Mouse (Mus musculus) heart, adult 2 months (tissue): ENCODE data around the gene Pim1. TPM values are rescaled to one million over a fixed set of nuclear protein-coding genes. Genes with fewer than 3 reads are reported as not detected.
A peak's percentile ranks its signal among the peaks of the same experiment; 100 is the strongest.

ENCODE experiments used
- DNase-seq, 2 experiments: peaks; one replicate each; pipeline ENCODE4 v3.0.0; 2021
- H3K27ac ChIP-seq: fragments of 200-600 bp; 2 replicates; pipeline ENCODE4 v1.8.1; 2022
- H3K27me3 ChIP-seq: fragments of 200-500 bp; 2 replicates; pipeline ENCODE4 v1.6.1; 2012; ENCODE audit warnings: mild to moderate bottlenecking, low read length, inconsistent platforms, mixed read lengths; ENCODE audit not compliant: control insufficient read depth, insufficient read depth
- H3K36me3 ChIP-seq: fragments of 200-500 bp; 2 replicates; pipeline ENCODE4 v1.6.1; 2012; ENCODE audit warnings: low read length, inconsistent platforms; ENCODE audit not compliant: control insufficient read depth, insufficient read depth
- H3K4me1 ChIP-seq: fragments of 200-500 bp; 2 replicates; pipeline ENCODE4 v1.6.1; 2011; ENCODE audit warnings: low read length; ENCODE audit not compliant: control insufficient read depth, insufficient read depth
- H3K4me3 ChIP-seq: fragments of 200-600 bp; 2 replicates; pipeline ENCODE4 v1.8.1; 2022
- H3K79me2 ChIP-seq: fragments of 200-500 bp; replicated peaks from 2 replicates; pipeline ENCODE4 v1.6.1; 2012; ENCODE audit warnings: mild to moderate bottlenecking, inconsistent platforms, low read length, moderate library complexity, mixed read lengths; ENCODE audit not compliant: control insufficient read depth, insufficient read depth
- H3K9ac ChIP-seq: fragments of 200-500 bp; 2 replicates; pipeline ENCODE4 v1.6.1; 2012; ENCODE audit warnings: low read depth, mild to moderate bottlenecking, control low read depth, inconsistent platforms, low read length, mixed read lengths
- CTCF ChIP-seq: fragments of 200-600 bp; IDR thresholded peaks from 2 replicates; pipeline ENCODE4 v1.8.1; 2022; ENCODE audit warnings: antibody characterized with exemption, mild to moderate bottlenecking, moderate library complexity
- EP300 ChIP-seq: fragments of 200-500 bp; IDR thresholded peaks from 2 replicates; pipeline ENCODE4 v1.6.1; 2011; ENCODE audit warnings: low read depth, low read length, control low read depth; ENCODE audit not compliant: insufficient read depth
- POLR2A ChIP-seq: fragments of 200-500 bp; IDR thresholded peaks from 2 replicates; pipeline ENCODE4 v1.6.1; 2011; ENCODE audit warnings: mild to moderate bottlenecking, low read depth, low read length, control low read depth; ENCODE audit not compliant: insufficient read depth
- WGBS: fragments of 180-500 bp; shearing (Covaris S2); methylation state at CpG from one replicate; pipeline ENCODE4 v1.1.7; 2018; 5-methylcytosine and 5-hydroxymethylcytosine counted together
- intact Hi-C: fragments of 180-260 bp; cut with DNase I; formaldehyde crosslinking; loops from one replicate; pipeline ENCODE4 v1.15.1; 2025
- long read RNA-seq: library from polyadenylated mRNA; stranded (forward); transcript quantifications from one replicate; pipeline ENCODE4 v2.0.0, GENCODE M21; 2021
- polyA plus RNA-seq: library from polyadenylated mRNA; depleted of rRNA; stranded (reverse); fragments of >200 nt; gene quantifications from 2 replicates; pipeline ENCODE4 v1.2.3, GENCODE M21; 2012; rRNA removed
- total RNA-seq, 2 experiments: library from RNA; stranded (reverse); gene quantifications; 2 replicates each; pipeline ENCODE4 v1.2.3; 2021

The Pim1 gene
- 10 to 100 TPM; 17.2 to 20.5 TPM for total RNA-seq
- 24.6 and 27.9 TPM in 2 replicates for polyA plus RNA-seq
- long read RNA-seq, transcript Pim1-201 (6 exons, 2,698 nt) = major isoform, 11 of 13 reads
- long read RNA-seq, partial matches to known transcripts = 0 of 13 reads
- long read RNA-seq, other reads (novel, unspliced or antisense) = 1 of 13 reads

- intact Hi-C loops = loop anchor here (1.0 to 5.0 kb wide), 2 partner anchors 26 to 224 kb away; partner anchors contain the start of gene BC004004
- under 1% methylated on average over 82 of the region's 99 CpGs for WGBS
- H3K27me3 ChIP-seq = no peaks in the 10 kb centered on the region
- H3K27ac ChIP-seq = peak within 1 kb of the TSS; percentile 96
- peaks cover 8% of the 10 kb centered on the region; the same call in 1 of the 2 replicates for H3K79me2 ChIP-seq
- DNase-seq = no peak
- peaks cover 14% of the 10 kb centered on the region for H3K36me3 ChIP-seq
- H3K4me3 ChIP-seq = peak within 1 kb of the TSS; percentile 99
- peak; percentile 88 for TF ChIP-seq POLR2A
- 0 out of 2 replicates have a peak, but pooled peaks have one; percentile 10 for TF ChIP-seq EP300
- peak; percentile 46 for TF ChIP-seq CTCF
- H3K9ac ChIP-seq = peak within 1 kb of the TSS; percentile 99
- H3K4me1 ChIP-seq = peaks cover 6% of the 10 kb centered on the region
Measured at GRCm38 (mm10) chr17:29490713-29491581, at the start of gene Pim1. Gene Pim1, plus strand, starts transcription at chr17:29490753.

- DNase-seq = no peak
- intact Hi-C loops = no loop called here
- TF ChIP-seq CTCF (no peak), EP300 (no peak), POLR2A (no peak)
- no peak overlapping the region for H3K4me3 ChIP-seq
- no peaks in the 10 kb centered on the region for H3K27me3 ChIP-seq
- H3K79me2 ChIP-seq = no peaks in the 10 kb centered on the region
- peak overlapping the region; percentile 72; the same call in 1 of the 2 replicates for H3K27ac ChIP-seq
- H3K36me3 ChIP-seq = no peaks in the 10 kb centered on the region
- H3K4me1 ChIP-seq = peaks cover 24% of the 10 kb centered on the region
- WGBS = 66% methylated on average over 4 of the region's 4 CpGs
- no peak overlapping the region for H3K9ac ChIP-seq
Measured at GRCm38 (mm10) chr17:29441562-29441961, 49.0 kb upstream of the Pim1 start.

- no peak overlapping the region for H3K4me3 ChIP-seq
- H3K27me3 ChIP-seq = no peaks in the 10 kb centered on the region
- H3K9ac ChIP-seq = no peak overlapping the region
- WGBS = 20% methylated on average over 7 of the region's 7 CpGs
- TF ChIP-seq POLR2A (no peak), CTCF (no peak), EP300 (no peak; the same call in 1 of the 2 replicates)
- intact Hi-C loops = no loop called here
- H3K27ac ChIP-seq = peak overlapping the region; percentile 72
- DNase-seq = peak in 1 of 2 experiments; percentile 56
- H3K79me2 ChIP-seq = no peaks in the 10 kb centered on the region
- H3K4me1 ChIP-seq = peaks cover 20% of the 10 kb centered on the region
- H3K36me3 ChIP-seq = no peaks in the 10 kb centered on the region
Measured at GRCm38 (mm10) chr17:29442131-29442557, 48.4 kb upstream of the Pim1 start.

- DNase-seq = no peak
- Histone ChIP-seq H3K79me2 (no peaks in the 10 kb centered on the region), H3K9ac (no peak overlapping the region), H3K36me3 (no peaks in the 10 kb centered on the region), H3K4me1 (peaks cover 19% of the 10 kb centered on the region), H3K27ac (no peak overlapping the region), H3K27me3 (no peaks in the 10 kb centered on the region), H3K4me3 (no peak overlapping the region)
- TF ChIP-seq EP300 (no peak), POLR2A (no peak), CTCF (no peak)
- WGBS = 79% methylated on average over 4 of the region's 4 CpGs
- intact Hi-C loops = loop anchor here (1.0 kb wide), 1 partner anchor 42 kb away; no protein-coding TSS in a partner anchor
Measured at GRCm38 (mm10) chr17:29443724-29444123, 46.8 kb upstream of the Pim1 start.

- WGBS = 26% methylated on average over 8 of the region's 8 CpGs
- no peak for DNase-seq
- Histone ChIP-seq H3K79me2 (no peaks in the 10 kb centered on the region), H3K4me3 (no peak overlapping the region), H3K4me1 (peaks cover 16% of the 10 kb centered on the region), H3K9ac (no peak overlapping the region), H3K27ac (no peak overlapping the region), H3K36me3 (no peaks in the 10 kb centered on the region), H3K27me3 (no peaks in the 10 kb centered on the region)
- TF ChIP-seq EP300 (no peak), CTCF (no peak), POLR2A (no peak)
- intact Hi-C loops = no loop called here
Measured at GRCm38 (mm10) chr17:29445072-29445471, 45.5 kb upstream of the Pim1 start.
